Mouse (Mus musculus): ENCODE measurements around the gene Ncl.
"Not testable (repeated sequence)": the region's sequence is repeated elsewhere in the genome, so short reads cannot be mapped to it uniquely, and the experiment has no call there.

Ncl gene

GRCm38 (mm10) chr1:86360441-86360840 is 1.2 kb upstream of the Ncl start:
- DNase-seq (ENCODE audit: low read depth, low spot score), result no peak

- no peak for DNase-seq (ENCODE audit: low read depth, low spot score)
Measured at GRCm38 (mm10) chr1:86359798-86360179, 589 bp upstream of the Ncl start.

GRCm38 (mm10) chr1:86358229-86358905 is 833 bp downstream of the Ncl start:
- DNase-seq (ENCODE audit: low read depth, low spot score), result no peak

- DNase-seq (ENCODE audit: low read depth, low spot score), result no peak
Measured at GRCm38 (mm10) chr1:86354186-86354585, 5.0 kb downstream of the Ncl start.

- DNase-seq (ENCODE audit: low read depth, low spot score), result no peak
Measured at GRCm38 (mm10) chr1:86350576-86350975, 8.6 kb downstream of the Ncl start.

- no peak for DNase-seq (ENCODE audit: low read depth, low spot score)
Measured at GRCm38 (mm10) chr1:86349696-86350095, 9.5 kb downstream of the Ncl start.

GRCm38 (mm10) chr1:86349201-86349600 is 10.0 kb downstream of the Ncl start:
- no peak for DNase-seq (ENCODE audit: low read depth, low spot score)

- no peak for DNase-seq (ENCODE audit: low read depth, low spot score)
Measured at GRCm38 (mm10) chr1:86348801-86349200, 10.4 kb downstream of the Ncl start.

GRCm38 (mm10) chr1:86348083-86348482 is 11.1 kb downstream of the Ncl start:
- DNase-seq (ENCODE audit: low read depth, low spot score), result no peak

GRCm38 (mm10) chr1:86347716-86348045 is 11.5 kb downstream of the Ncl start:
- DNase-seq (ENCODE audit: low read depth, low spot score), result no peak

GRCm38 (mm10) chr1:86346851-86347715 is 12.1 kb downstream of the Ncl start:
- no peak for DNase-seq (ENCODE audit: low read depth, low spot score)

- DNase-seq (ENCODE audit: low read depth, low spot score), result no peak
Measured at GRCm38 (mm10) chr1:86345956-86346355, 13.2 kb downstream of the Ncl start.

GRCm38 (mm10) chr1:86345069-86345468 is 14.1 kb downstream of the Ncl start:
- no peak for DNase-seq (ENCODE audit: low read depth, low spot score)

GRCm38 (mm10) chr1:86343969-86344861 is 15.0 kb downstream of the Ncl start:
- DNase-seq (ENCODE audit: low read depth, low spot score), result no peak

- DNase-seq (ENCODE audit: low read depth, low spot score), result no peak
Measured at GRCm38 (mm10) chr1:86343087-86343645, 16.0 kb downstream of the Ncl start.

- DNase-seq (ENCODE audit: low read depth, low spot score), result no peak
Measured at GRCm38 (mm10) chr1:86342371-86342770, 16.8 kb downstream of the Ncl start.

- not testable (repeated sequence) for DNase-seq (ENCODE audit: low read depth, low spot score)
Measured at GRCm38 (mm10) chr1:86341096-86341495, 18.1 kb downstream of the Ncl start.

GRCm38 (mm10) chr1:86339156-86339812 is 19.9 kb downstream of the Ncl start:
- peak; percentile 89 for DNase-seq (ENCODE audit: low read depth, low spot score)

GRCm38 (mm10) chr1:86336330-86336729 is 22.9 kb downstream of the Ncl start:
- no peak for DNase-seq (ENCODE audit: low read depth, low spot score)

- no peak for DNase-seq (ENCODE audit: low read depth, low spot score)
Measured at GRCm38 (mm10) chr1:86320822-86321413, 38.3 kb downstream of the Ncl start.

GRCm38 (mm10) chr1:86313772-86314125 is 45.5 kb downstream of the Ncl start:
- no peak for DNase-seq (ENCODE audit: low read depth, low spot score)

Data from mesoderm, embryonic 11.5 days (tissue).